Mouse (Mus musculus): ENCODE measurements around the gene Saysd1.

GRCm38 (mm10) chr14:20147854-20148253 is 9.5 kb upstream of the Saysd1 start:
- TF ChIP-seq BHLHE40 (IDR thresholded peaks at IDR 0.05; ENCODE audit: borderline replicate concordance, low read depth, low read length) (no peak), E2F4 (IDR thresholded peaks at IDR 0.05; ENCODE audit: borderline replicate concordance, low read depth, low read length) (no peak), CTCF (IDR thresholded peaks at IDR 0.05 in 2 of 3, conservative IDR thresholded peaks at IDR 0.05 in 1 of 3; ENCODE audit: control insufficient read depth in 1 of 3, insufficient read depth in 1 of 3, low read depth in 2 of 3, low read length in 3 of 3, poor library complexity in 1 of 3, severe bottlenecking in 1 of 3) (no peak), MYB (IDR thresholded peaks at IDR 0.05; ENCODE audit: low read depth, low read length) (no peak)

Data from MEL (cell line).